Mouse (Mus musculus): ENCODE results near the gene Smim22. TPM values are rescaled to one million over a fixed set of nuclear protein-coding genes. Genes with fewer than 3 reads are reported as not detected.
A peak's percentile ranks its signal among the peaks of the same experiment; 100 is the strongest.

The Smim22 gene
- polyA plus RNA-seq, 1 experiment from 2014 or later: 3.8 TPM

DNA sequence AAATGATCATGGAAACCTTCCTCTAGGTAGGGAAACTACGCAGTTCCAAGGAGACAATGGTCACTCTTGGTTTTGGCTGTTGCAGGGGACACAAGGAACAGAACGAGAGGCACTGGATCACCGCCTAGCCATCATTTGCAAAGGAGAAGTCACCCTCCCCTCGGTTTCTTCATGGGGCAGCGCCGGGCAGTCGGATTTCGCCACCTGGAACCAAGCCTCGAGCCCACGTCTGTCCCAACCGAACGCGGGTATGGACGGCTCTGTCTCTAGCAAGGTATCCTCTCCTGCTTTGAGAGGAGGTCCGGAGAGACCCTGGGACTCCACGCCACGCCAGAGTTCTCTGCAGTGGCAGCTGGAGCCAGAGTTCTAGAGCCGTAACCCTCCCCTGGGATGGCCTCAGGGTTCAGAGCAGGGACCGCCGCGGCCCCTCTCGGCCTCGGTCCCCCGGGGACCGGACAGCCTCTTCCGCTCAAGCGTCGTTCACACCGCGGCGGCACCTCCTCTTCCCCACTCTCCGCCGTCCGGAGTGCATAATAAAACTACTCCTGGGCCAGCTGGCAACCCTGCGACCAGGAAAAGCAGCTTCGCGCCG lies 42.2 kb downstream of the Smim22 start:
- peaks cover 49% of the 10 kb centered on the region for H3K36me3 ChIP-seq
- H3K27ac ChIP-seq (replicated peaks): peak overlapping the region; percentile 98
- H3K4me1 ChIP-seq: peaks cover 30% of the 10 kb centered on the region
- no peaks in the 10 kb centered on the region for H3K9me3 ChIP-seq
- ATAC-seq (ENCODE audit: extremely low read depth, insufficient number of reproducible peaks, low FRiP score, low TSS enrichment): peak; percentile 10; the same call in 1 of the 2 replicates
- H3K27me3 ChIP-seq (replicated peaks): no peaks in the 10 kb centered on the region
- peak overlapping the region; percentile 96 for H3K4me3 ChIP-seq
- H3K4me2 ChIP-seq: peak overlapping the region; percentile 88
- peak overlapping the region; percentile 97 for H3K9ac ChIP-seq
- WGBS: under 1% methylated on average over 38 of the region's 38 CpGs

GRCm38 (mm10) chr16:5049774-5050234 lies 42.7 kb downstream of the Smim22 start, which contains the start of the genes Glyr1 and Ubn1:
Gene Glyr1 (minus strand): TSS chr16:5049863.
Gene Ubn1 (plus strand): TSS chr16:5050057.
- H3K27ac ChIP-seq (replicated peaks): peak within 1 kb of the TSS; percentile 98
- peak within 1 kb of the TSS; percentile 97 for H3K9ac ChIP-seq
- H3K4me1 ChIP-seq: peaks cover 30% of the 10 kb centered on the region
- H3K4me3 ChIP-seq: peak within 1 kb of the TSS; percentile 96
- H3K4me2 ChIP-seq: peak within 1 kb of the TSS; percentile 88
- H3K9me3 ChIP-seq: no peaks in the 10 kb centered on the region
- peak; percentile 99 for ATAC-seq (ENCODE audit: extremely low read depth, insufficient number of reproducible peaks, low FRiP score, low TSS enrichment)
- no peaks in the 10 kb centered on the region for H3K27me3 ChIP-seq (replicated peaks)
- peaks cover 44% of the 10 kb centered on the region for H3K36me3 ChIP-seq
- WGBS: under 1% methylated on average over 51 of the region's 56 CpGs

- Histone ChIP-seq H3K9ac (peak overlapping the region; percentile 92), H3K9me3 (no peaks in the 10 kb centered on the region), H3K4me2 (peak overlapping the region; percentile 84), H3K4me1 (peaks cover 30% of the 10 kb centered on the region), H3K4me3 (peak overlapping the region; percentile 96), H3K27ac (replicated peaks) (peak overlapping the region; percentile 98), H3K27me3 (replicated peaks) (no peaks in the 10 kb centered on the region), H3K36me3 (peaks cover 44% of the 10 kb centered on the region)
- under 1% methylated on average over 77 of the region's 78 CpGs for WGBS
- ATAC-seq (ENCODE audit: extremely low read depth, insufficient number of reproducible peaks, low FRiP score, low TSS enrichment): peak; percentile 43
Observed at GRCm38 (mm10) chr16:5050251-5051110, 43.4 kb downstream of the Smim22 start.

Other genes with a start within 250 kb of the Smim22 start
- gene Cdip1, start 217.0 kb upstream of the Smim22 start, polyA plus RNA-seq (2015; fragmentation: Nextera tagmentation; extraction: Ambion mirVana): 120 and 128 TPM in 2 replicates
- 0.15 and 0.32 TPM in 2 replicates for gene 4930562C15Rik, start 171.9 kb upstream of the Smim22 start, polyA plus RNA-seq (2015; fragmentation: Nextera tagmentation; extraction: Ambion mirVana)
- gene Ubald1, start 127.0 kb upstream of the Smim22 start, polyA plus RNA-seq (2015; fragmentation: Nextera tagmentation; extraction: Ambion mirVana): 24.4 and 26.6 TPM in 2 replicates
- gene Mgrn1, start 121.0 kb upstream of the Smim22 start, polyA plus RNA-seq (2015; fragmentation: Nextera tagmentation; extraction: Ambion mirVana): 107 TPM in 2 replicates
- 105 and 113 TPM in 2 replicates for gene Nudt16l1, start 68.5 kb upstream of the Smim22 start, polyA plus RNA-seq (2015; fragmentation: Nextera tagmentation; extraction: Ambion mirVana)
- gene Anks3, start 43.1 kb upstream of the Smim22 start, polyA plus RNA-seq (2015; fragmentation: Nextera tagmentation; extraction: Ambion mirVana): 31.8 and 32.3 TPM in 2 replicates
- not detected in 2 replicates for gene Sept12, start 9.4 kb upstream of the Smim22 start, polyA plus RNA-seq (2015; fragmentation: Nextera tagmentation; extraction: Ambion mirVana)
- gene Rogdi, start 6.3 kb downstream of the Smim22 start, polyA plus RNA-seq (2015; fragmentation: Nextera tagmentation; extraction: Ambion mirVana): 50.1 and 56.2 TPM in 2 replicates
- gene Glyr1, start 42.6 kb downstream of the Smim22 start, polyA plus RNA-seq (2015; fragmentation: Nextera tagmentation; extraction: Ambion mirVana): 88.7 and 93.1 TPM in 2 replicates
- 11.2 and 12.1 TPM in 2 replicates for gene Ubn1, start 42.8 kb downstream of the Smim22 start, polyA plus RNA-seq (2015; fragmentation: Nextera tagmentation; extraction: Ambion mirVana)
- gene Ppl, start 125.1 kb downstream of the Smim22 start, polyA plus RNA-seq (2015; fragmentation: Nextera tagmentation; extraction: Ambion mirVana): 1.2 and 1.4 TPM in 2 replicates
- 0.04 and 0.08 TPM in 2 replicates for gene Sec14l5, start 139.8 kb downstream of the Smim22 start, polyA plus RNA-seq (2015; fragmentation: Nextera tagmentation; extraction: Ambion mirVana)
- 14.4 and 16.3 TPM in 2 replicates for gene Nagpa, start 196.7 kb downstream of the Smim22 start, polyA plus RNA-seq (2015; fragmentation: Nextera tagmentation; extraction: Ambion mirVana)
- gene AU021092, start 215.0 kb downstream of the Smim22 start, polyA plus RNA-seq (2015; fragmentation: Nextera tagmentation; extraction: Ambion mirVana): 3.0 and 3.7 TPM in 2 replicates
- gene Alg1, start 226.3 kb downstream of the Smim22 start, polyA plus RNA-seq (2015; fragmentation: Nextera tagmentation; extraction: Ambion mirVana): 22.2 and 25.0 TPM in 2 replicates
- 23.5 and 25.7 TPM in 2 replicates for gene Eef2kmt, start 248.7 kb downstream of the Smim22 start, polyA plus RNA-seq (2015; fragmentation: Nextera tagmentation; extraction: Ambion mirVana)